Mouse (Mus musculus): ENCODE measurements around the gene Sema3g.

- TF ChIP-seq CTCF (IDR thresholded peaks at IDR 0.05; ENCODE audit: control insufficient read depth, insufficient read depth, insufficient read length) (no peak), MYOG (IDR thresholded peaks at IDR 0.05; ENCODE audit: control insufficient read depth, extremely low read depth, insufficient read length) (no peak)
Measured at GRCm38 (mm10) chr14:31169508-31169907, 48.2 kb upstream of the Sema3g start.
